Mouse (Mus musculus): ENCODE measurements around the gene Celf3. TPM values are rescaled to one million over a fixed set of nuclear protein-coding genes. Genes with fewer than 3 reads are reported as not detected.

Gene Celf3
- polyA plus RNA-seq, 1 experiment from 2014 or later = 1.1 TPM

DNA sequence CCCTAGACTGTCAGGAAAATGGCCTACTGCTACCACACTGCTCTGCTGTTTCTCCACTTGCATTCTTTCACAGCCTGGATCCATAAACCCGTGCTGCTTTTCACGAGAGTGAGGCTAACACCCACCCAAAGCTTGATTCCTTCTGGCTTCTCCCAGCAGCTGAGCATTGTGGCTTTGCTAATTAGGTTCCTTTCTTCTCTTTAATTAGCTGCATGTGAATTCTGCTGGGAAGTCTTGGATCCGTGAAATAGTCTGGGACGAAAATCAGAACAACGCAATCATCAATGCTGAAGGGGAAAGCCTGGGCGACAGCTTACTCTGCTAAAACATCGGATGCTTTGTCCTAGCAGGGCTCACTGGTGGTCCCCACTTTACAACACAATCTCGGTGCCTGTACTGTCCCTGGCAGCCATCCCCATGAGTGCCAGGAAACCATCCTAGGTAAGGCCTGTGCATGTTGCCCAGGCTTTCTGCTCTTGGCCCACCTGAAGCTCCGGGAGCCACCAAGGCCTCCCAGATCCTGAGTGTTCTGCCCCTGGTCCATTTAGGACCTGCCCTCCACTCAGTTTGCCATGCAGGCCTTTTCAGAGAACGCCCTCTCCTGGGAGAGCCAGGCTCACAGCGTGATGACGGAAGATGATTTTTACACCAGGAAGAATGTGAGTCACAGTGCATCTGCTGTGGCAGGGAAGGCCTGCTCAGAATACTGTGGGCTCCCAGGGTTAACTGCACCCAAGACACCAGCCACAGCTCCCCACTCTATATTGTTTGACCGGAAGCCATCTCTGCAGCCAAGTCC is 12.3 kb upstream of the Celf3 start:
- H3K36me3 ChIP-seq = no peaks in the 10 kb centered on the region
- H3K27me3 ChIP-seq (ENCODE audit: insufficient read depth, poor library complexity, severe bottlenecking) = no peaks in the 10 kb centered on the region
- no peak for DNase-seq (ENCODE audit: low spot score)
- whole genome bisulfite sequencing = 67% methylated on average over 13 of the region's 13 CpGs
- H3K4me1 ChIP-seq = peaks cover 9% of the 10 kb centered on the region
- no peaks in the 10 kb centered on the region for H3K9me3 ChIP-seq
- H3K27ac ChIP-seq = no peak overlapping the region
- no peak overlapping the region for H3K4me3 ChIP-seq

DNA sequence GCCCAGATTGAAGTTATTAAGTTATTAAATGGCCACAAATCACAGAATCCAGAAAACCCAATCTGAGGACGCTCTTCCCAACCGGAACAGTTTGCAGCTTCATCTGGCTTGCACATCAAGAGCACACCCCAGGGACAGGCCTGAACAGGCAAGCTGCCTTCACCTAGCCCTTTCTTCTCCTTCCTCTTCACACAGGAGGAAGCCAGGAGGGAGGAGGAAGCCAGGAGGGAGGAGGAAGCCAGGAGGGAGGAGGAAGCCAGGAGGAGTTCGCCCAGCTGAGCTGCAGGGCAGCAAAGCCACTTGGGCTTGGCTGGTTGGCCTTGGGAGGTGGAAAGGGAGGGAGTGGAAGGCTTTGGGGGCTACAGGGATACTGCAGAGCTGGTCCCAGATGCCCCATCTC is 9.2 kb upstream of the Celf3 start:
- Histone ChIP-seq H3K9me3 (no peaks in the 10 kb centered on the region), H3K4me3 (no peak overlapping the region), H3K27me3 (ENCODE audit: insufficient read depth, poor library complexity, severe bottlenecking) (no peaks in the 10 kb centered on the region), H3K36me3 (no peaks in the 10 kb centered on the region), H3K27ac (no peak overlapping the region), H3K4me1 (peaks cover 26% of the 10 kb centered on the region)
- WGBS = 52% methylated on average over 3 of the region's 3 CpGs
- no peak for DNase-seq (ENCODE audit: low spot score)

DNA sequence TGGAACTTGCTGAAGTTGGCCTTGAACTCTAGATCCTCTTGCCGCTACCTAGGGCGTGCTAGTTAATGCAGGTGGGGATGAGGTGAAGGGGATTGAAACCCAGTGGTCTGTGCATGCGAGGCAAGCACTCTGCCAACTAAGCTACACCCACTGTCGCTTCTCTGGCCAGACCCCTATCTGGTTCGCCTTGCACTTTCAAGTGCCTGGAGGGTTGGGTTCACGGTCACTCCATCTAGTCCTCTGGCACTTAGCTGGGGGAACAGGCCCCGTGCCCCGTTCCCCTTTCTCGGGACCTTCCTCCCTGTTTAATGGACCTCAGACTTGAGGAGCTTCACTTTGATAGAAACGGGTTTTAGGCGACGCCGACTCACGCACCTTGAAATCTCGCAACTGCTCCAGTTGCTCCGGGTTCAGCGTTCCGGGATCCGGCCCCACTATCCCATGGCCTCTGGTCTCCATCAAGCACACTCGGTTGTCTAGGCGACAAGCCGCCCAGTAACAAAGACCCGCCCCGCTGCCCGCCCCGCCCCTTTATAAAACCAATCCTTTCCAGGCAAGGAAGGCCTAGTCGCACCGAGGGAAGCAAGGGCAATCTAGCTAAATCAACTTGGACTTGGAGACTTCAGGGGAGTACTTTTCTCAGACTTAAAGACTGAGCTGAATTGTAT is 5.5 kb upstream of the Celf3 start:
- Histone ChIP-seq H3K27ac (peak overlapping the region; percentile 70; the same call in 1 of the 2 replicates), H3K27me3 (ENCODE audit: insufficient read depth, poor library complexity, severe bottlenecking) (no peaks in the 10 kb centered on the region), H3K4me1 (peaks cover 32% of the 10 kb centered on the region), H3K36me3 (no peaks in the 10 kb centered on the region), H3K9me3 (no peaks in the 10 kb centered on the region), H3K4me3 (peak overlapping the region; percentile 49)
- WGBS = 9% methylated on average over 28 of the region's 28 CpGs
- peak; percentile 92 for DNase-seq (ENCODE audit: low spot score)

DNA sequence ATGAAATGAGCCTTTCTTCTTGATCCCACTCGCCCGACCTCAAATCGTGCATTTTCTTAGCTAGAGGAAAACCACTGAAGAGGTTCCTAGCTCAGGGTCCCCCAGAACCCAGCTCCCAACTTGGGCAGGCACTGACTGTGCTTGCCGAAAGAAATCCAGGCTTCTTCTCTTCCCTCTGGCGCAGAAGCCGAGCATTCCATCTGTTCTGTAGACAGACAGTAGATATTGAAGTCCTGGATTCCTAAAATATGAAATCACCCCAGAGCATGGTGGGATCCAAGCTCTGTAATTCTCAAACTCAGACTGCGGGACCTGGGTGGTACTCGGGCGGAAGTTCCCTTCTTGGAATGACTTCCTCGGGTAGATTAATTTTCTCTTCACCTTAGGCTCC is 5.0 kb upstream of the Celf3 start:
- Histone ChIP-seq H3K36me3 (no peaks in the 10 kb centered on the region), H3K9me3 (no peaks in the 10 kb centered on the region), H3K4me1 (peaks cover 35% of the 10 kb centered on the region), H3K4me3 (peak overlapping the region; percentile 49; the same call in 1 of the 2 replicates), H3K27ac (peak overlapping the region; percentile 60; the same call in 1 of the 2 replicates), H3K27me3 (ENCODE audit: insufficient read depth, poor library complexity, severe bottlenecking) (peaks cover 1% of the 10 kb centered on the region; the same call in 1 of the 2 replicates)
- DNase-seq (ENCODE audit: low spot score) = no peak
- 42% methylated on average over 10 of the region's 10 CpGs for WGBS

DNA sequence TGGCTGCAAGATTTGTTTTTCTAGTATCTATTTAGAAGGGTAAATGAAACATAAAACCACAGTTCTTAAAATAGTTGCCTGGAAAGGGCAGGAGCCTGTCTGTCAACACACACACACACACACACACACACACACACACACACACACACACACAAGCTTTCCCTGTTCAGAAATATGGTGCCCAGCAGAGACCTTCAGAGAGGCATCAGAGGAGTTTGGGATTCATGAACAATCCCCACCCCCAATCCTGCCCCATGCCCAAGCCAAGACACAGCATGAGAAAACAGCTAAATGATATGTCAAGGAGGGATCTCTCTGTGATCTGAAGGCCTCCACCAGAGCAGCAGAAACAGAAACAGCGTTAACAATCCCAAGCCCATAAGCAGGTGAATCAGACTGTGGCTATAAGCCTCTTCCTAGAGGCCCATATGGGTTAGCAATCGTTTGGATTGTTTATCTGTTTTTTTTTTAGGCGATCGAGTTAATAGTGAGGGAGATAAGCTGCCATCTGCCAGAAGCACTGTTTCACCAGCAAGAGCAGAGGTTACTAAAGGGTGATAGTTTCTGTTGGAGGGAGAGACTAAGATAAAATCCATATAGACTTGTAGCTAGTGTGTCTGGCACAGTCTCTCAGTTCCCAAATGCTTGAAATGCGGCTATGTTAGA is 4.4 kb upstream of the Celf3 start:
- peaks cover 7% of the 10 kb centered on the region for H3K27me3 ChIP-seq (ENCODE audit: insufficient read depth, poor library complexity, severe bottlenecking)
- peaks cover 41% of the 10 kb centered on the region for H3K4me1 ChIP-seq
- H3K9me3 ChIP-seq = no peaks in the 10 kb centered on the region
- DNase-seq (ENCODE audit: low spot score) = no peak
- H3K36me3 ChIP-seq = no peaks in the 10 kb centered on the region
- H3K4me3 ChIP-seq = no peak overlapping the region
- WGBS = 39% methylated on average over 5 of the region's 5 CpGs
- peak overlapping the region; percentile 60; the same call in 1 of the 2 replicates for H3K27ac ChIP-seq

DNA sequence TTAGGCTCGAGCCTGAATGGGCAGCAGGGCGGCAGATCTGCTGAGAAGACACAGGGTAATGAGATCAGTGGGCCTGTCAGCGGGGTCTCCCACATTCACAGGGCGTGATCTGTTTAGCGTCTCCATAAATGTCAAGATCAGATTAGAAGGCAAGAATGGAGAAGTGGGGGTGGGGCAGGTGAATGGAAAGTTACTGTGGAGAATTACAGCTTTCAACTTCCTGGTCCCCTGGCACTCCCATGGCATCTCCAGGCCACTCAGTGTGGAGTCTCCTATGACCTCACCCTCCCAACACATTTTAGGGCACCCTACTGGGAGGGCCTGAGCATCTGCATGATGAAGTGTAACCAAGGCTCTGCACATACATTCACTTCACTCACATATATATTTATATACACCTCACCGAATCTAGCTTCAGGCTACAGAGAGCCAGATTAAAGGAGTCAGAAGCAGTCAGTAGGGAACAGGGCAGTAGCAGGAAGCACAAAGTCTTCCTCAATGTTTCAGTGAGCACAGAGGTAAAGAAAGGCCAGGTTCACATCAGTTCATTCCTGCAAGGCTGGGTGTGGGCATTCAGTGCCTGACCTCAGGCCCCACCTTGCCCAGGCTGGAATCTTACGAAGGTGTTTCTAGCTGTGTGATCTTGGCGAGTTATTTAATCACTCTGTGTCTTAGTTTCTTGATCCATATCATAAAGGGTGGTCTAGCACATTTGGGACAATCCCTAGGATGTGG is 1.6 kb upstream of the Celf3 start:
- peaks cover 35% of the 10 kb centered on the region for H3K27me3 ChIP-seq (ENCODE audit: insufficient read depth, poor library complexity, severe bottlenecking)
- no peaks in the 10 kb centered on the region for H3K36me3 ChIP-seq
- 38% methylated on average over 8 of the region's 8 CpGs for WGBS
- H3K9me3 ChIP-seq = no peaks in the 10 kb centered on the region
- no peak for DNase-seq (ENCODE audit: low spot score)
- H3K4me3 ChIP-seq = no peak overlapping the region
- H3K27ac ChIP-seq = no peak overlapping the region
- peaks cover 57% of the 10 kb centered on the region for H3K4me1 ChIP-seq

DNA sequence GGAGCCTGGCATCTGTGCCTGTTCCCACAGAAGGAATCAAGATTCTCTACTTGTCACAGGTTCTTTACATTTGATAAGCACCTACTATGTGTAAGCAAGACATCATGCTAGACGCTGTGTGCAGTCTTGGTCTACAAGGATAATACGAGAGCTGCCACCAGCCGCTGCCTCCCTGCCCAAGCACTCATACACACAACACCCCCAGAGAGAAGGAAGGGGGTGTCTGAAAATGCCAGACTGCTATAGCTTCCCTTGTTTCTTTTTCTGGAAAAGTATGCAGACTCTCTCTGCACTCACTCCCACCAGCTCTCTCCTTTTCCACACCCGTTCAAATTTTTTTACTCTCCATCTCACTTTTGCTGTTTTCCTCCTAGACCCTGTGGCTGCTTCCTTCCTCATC is 651 bp upstream of the Celf3 start:
- H3K27me3 ChIP-seq (ENCODE audit: insufficient read depth, poor library complexity, severe bottlenecking) = peaks cover 40% of the 10 kb centered on the region
- H3K9me3 ChIP-seq = no peaks in the 10 kb centered on the region
- H3K4me3 ChIP-seq = no peak overlapping the region
- H3K36me3 ChIP-seq = no peaks in the 10 kb centered on the region
- 57% methylated on average over 4 of the region's 4 CpGs for WGBS
- H3K27ac ChIP-seq = no peak overlapping the region
- no peak for DNase-seq (ENCODE audit: low spot score)
- peaks cover 59% of the 10 kb centered on the region for H3K4me1 ChIP-seq

DNA sequence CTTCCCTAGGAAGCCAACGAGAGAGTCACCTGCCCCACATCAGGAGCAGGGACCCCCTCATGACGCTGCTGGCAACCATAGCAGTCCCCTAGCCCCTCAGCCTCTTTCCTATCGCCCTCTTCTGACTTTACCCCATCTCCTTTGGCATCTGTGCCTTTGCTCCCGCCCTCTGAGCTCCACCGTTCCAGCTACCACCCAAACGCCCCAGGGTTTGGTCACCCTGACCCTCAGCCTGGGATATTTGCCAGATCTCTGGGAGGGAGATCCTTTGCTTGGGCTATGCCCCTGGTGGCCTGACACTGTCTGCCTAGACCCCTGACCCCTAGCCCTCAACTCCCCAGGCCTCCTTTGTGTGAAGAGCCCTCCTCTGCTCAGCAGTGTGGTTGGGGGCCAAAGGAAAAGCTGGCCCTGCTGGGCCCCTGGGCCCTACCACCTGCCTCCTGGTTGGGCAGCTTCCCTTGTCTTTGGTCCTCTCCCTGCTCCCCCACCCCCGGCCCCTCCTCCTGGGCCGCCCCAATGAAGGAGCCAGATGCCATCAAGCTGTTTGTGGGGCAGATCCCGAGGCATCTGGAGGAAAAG is 585 bp downstream of the Celf3 start:
- H3K4me3 ChIP-seq = peak overlapping the region; percentile 32; the same call in 1 of the 2 replicates
- H3K9me3 ChIP-seq = no peaks in the 10 kb centered on the region
- 14% methylated on average over 9 of the region's 9 CpGs for WGBS
- no peak overlapping the region for H3K27ac ChIP-seq
- DNase-seq (ENCODE audit: low spot score) = no peak
- peaks cover 56% of the 10 kb centered on the region for H3K4me1 ChIP-seq
- no peaks in the 10 kb centered on the region for H3K36me3 ChIP-seq
- H3K27me3 ChIP-seq (ENCODE audit: insufficient read depth, poor library complexity, severe bottlenecking) = peaks cover 40% of the 10 kb centered on the region

DNA sequence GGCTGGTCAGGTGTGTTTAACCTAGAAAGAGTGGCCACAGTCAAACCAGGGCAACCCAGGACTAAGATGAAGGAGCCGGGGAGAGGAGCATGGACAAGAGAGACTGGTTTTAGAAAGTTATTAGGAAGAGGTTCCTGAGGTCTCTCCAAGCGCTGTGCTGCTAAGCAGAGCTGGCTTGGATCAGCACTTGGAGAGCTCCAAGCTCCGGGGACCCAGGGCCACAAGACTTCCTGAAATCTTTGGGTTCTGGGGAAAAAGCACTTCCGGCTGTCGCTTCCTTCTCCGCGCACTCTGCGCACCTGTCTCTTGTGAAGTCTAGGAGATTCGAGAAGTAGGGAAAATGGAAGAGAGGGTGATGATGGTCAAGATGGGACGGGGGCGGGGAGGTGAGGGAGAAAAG is 1.5 kb downstream of the Celf3 start:
- H3K36me3 ChIP-seq = no peaks in the 10 kb centered on the region
- no peak for DNase-seq (ENCODE audit: low spot score)
- peak overlapping the region; percentile 43 for H3K4me3 ChIP-seq
- 3% methylated on average over 11 of the region's 11 CpGs for WGBS
- H3K4me1 ChIP-seq = peaks cover 56% of the 10 kb centered on the region
- H3K9me3 ChIP-seq = no peaks in the 10 kb centered on the region
- H3K27ac ChIP-seq = no peak overlapping the region
- H3K27me3 ChIP-seq (ENCODE audit: insufficient read depth, poor library complexity, severe bottlenecking) = peaks cover 47% of the 10 kb centered on the region

DNA sequence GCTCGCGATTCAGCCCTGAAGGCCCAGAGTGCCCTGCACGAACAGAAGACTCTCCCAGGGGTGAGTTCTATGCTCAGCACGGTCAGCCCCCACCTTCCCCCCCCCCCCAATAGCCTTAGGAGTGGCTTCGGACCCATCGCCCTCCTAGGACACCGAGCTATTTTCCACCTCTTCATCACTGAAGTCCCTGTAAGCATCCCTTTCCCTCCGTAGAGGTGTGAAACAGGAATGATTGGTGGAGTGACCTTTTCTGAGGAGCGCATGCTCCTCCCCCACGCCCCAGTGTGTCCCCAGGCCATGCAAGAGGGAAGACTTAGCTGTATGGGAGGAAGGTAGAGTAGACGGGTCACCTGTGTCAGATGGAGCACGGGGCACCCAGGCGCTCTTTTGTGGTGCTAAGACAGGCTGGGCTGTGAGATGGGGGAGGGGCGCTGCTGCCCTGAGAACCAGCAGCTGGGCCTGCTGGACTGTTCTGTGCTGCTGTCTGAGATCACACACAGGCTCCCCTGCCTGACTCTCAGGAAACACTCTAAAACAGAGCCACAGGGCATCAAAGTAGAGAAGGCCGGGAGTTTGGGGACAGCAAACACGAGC is 2.3 kb downstream of the Celf3 start, which contains the start of gene Riiad1:
TSS of gene Riiad1 (minus strand) at position 51 of the 594 bp plus-strand sequence.
- no peak within 1 kb of the TSS for H3K27ac ChIP-seq
- H3K4me1 ChIP-seq = peaks cover 63% of the 10 kb centered on the region
- H3K27me3 ChIP-seq (ENCODE audit: insufficient read depth, poor library complexity, severe bottlenecking) = peaks cover 47% of the 10 kb centered on the region
- 9% methylated on average over 16 of the region's 16 CpGs for WGBS
- H3K36me3 ChIP-seq = no peaks in the 10 kb centered on the region
- DNase-seq (ENCODE audit: low spot score) = no peak
- H3K4me3 ChIP-seq = peak within 1 kb of the TSS; percentile 43
- no peaks in the 10 kb centered on the region for H3K9me3 ChIP-seq

DNA sequence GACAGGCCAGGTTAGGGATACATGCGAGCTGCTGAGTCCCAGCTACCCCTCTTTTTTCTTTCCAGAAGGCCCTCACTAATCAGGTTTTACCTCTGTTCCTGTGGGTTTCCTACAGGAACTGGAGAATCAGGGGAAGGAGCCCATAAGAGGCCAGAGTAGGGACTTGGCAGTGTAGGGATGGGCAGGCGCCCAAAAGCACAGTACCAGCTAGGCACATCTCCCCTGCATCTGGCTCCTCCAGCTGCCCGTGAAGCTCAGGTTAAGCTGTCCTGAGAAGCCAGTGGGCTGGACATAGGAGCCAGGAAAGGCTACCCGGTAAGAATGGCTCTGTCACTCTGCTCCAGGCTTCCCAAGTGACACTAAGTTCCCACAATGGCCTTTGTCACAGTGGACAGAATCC is 3.3 kb downstream of the Celf3 start:
- H3K36me3 ChIP-seq = no peaks in the 10 kb centered on the region
- no peak for DNase-seq (ENCODE audit: low spot score)
- H3K27me3 ChIP-seq (ENCODE audit: insufficient read depth, poor library complexity, severe bottlenecking) = peaks cover 47% of the 10 kb centered on the region
- no peak overlapping the region for H3K4me3 ChIP-seq
- H3K9me3 ChIP-seq = no peaks in the 10 kb centered on the region
- no peak overlapping the region for H3K27ac ChIP-seq
- WGBS = 49% methylated on average over 4 of the region's 4 CpGs
- peaks cover 59% of the 10 kb centered on the region for H3K4me1 ChIP-seq

Measured in heart, embryonic 10.5 days (tissue).